Mouse (Mus musculus): Measurements from ENCODE around the gene Nxph4. TPM values are rescaled to one million over a fixed set of nuclear protein-coding genes. Genes with fewer than 3 reads are reported as not detected.

Gene Nxph4
- total RNA-seq, 4 experiments from 2014 or later, result 0.16 to 0.27 TPM; not detected in 2

DNA sequence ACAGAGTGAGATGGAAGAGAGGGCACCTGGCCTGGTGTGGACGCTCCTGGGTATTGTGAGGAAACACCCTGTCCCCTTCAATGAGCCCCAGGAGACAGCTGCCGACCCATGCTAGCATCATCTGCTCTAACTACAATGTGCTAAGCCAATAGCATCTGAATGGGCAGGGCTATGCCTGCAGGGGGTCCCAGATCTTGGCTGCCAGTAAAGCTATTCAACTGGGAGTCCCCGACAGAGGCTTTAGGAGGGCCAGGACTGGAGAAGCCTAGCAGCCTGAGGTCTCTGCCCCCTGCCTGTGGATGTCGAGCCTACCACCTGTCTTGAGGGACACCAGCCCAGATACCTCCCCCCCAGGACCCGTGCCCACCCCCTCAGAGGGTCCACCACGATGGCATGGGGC is 8.4 kb upstream of the Nxph4 start:
- DNase-seq (ENCODE audit: low spot score in 2 of 2), result no peak

DNA sequence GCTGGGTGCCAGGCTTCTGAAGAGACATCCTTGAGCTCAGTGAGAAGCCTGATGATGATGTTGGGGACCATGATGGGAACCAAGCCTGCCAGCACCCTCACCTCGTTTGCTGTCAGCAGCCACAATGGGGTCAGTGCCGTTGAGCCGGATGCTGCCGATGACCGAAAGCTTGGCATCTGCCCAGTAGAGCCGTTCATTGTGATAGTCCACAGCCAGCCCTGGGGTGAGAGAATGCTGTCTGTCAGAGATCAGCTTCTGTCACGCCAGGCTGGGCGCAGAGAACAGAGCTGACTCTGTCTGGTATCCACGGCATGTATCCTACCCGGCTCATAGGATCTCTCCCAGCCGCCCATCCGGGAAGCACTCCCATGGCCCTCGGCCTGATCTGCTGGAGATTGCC is 7.7 kb upstream of the Nxph4 start:
- DNase-seq (ENCODE audit: low spot score in 2 of 2), result no peak

DNA sequence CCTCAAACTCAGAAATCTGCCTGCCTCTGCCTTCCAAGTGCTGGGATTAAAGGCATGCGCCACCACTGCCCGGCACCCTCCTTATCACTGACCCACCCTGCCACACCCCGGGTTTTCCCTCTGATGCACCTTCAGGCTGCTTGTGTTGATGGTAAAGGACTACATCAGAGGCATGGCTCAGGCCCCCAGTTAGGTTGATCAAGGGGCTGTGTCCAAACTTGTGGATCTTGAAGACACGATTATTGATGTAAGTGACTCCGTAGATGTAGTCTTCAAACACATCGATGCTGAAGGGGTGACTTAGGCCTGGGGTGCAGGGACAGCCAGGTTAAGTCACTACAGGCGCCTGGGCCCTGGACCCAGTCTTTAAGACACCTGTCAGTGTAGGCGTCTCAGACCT is 7.2 kb upstream of the Nxph4 start:
- no peak for DNase-seq (ENCODE audit: low spot score in 2 of 2)

DNA sequence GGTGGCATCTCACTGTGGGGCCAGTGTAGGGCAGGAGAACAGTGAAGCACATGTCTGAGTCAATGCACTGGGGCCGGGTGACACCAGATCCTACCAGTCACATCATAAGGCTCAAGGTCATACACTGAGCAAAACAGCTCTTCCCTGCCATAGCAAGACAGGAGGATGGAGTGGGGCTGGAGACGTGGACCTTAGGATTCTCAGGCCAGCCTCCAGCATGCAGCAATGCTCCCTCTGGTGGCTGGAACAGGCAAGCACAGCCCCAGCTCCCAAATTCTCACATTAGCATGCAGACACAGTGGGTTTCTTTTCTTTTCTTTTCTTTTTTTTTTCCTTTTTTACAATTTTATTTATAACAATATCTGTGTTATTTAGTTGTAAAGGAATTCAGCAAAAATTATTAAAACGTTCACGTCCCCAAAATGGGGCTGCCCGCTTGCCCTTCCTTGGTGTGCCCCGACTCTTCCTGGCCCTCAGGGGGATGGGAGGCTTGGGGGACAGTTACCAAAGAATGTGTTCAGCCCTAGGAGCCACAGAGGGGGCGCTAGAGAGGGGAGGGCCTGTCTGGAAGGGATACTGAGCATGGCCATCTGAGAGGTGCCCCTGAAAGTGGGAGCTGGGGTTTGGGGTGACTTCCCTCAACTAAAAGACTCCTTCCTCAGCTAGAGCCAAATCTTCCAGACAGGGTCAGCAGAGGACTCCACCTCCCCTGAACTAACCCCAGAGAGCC is 3.7 kb upstream of the Nxph4 start:
- DNase-seq (ENCODE audit: low spot score in 2 of 2), result peak; percentile 66 to 69

DNA sequence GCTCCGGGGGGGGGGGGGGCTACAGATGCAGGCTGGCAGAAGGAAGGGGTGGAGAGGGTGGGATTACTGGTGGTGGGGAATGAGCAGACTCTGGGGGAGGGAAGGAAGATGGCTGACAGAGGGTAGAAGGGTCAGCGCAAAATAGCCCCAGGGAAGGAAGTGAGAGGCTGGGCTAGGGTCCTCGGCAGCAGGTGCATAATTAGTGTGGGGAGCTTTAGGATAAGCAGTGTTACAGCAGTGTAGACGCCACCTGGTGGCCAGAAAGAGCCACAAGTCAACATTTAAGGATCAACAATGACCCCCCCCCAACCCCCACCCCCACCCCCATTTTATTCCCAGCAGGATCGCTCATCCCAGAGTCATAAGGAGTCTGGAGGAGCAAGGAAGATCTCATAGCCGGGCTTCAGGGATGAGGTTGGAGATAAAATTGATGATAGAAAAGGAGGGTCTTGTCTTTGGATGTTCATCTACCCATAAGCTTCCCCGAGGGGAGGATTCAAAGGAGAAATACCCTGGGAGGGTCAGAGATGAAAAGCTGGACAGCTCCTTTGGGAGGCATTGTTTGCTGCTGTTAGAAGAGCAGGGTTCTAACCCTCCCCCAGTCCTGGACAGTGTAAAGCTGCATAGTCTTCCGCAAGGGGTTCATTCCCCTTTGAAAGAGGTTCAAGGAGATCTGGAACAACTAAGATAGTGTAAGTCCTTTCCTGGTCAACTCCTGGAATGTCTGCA is 2.4 kb upstream of the Nxph4 start:
- DNase-seq (ENCODE audit: low spot score in 2 of 2), result no peak

DNA sequence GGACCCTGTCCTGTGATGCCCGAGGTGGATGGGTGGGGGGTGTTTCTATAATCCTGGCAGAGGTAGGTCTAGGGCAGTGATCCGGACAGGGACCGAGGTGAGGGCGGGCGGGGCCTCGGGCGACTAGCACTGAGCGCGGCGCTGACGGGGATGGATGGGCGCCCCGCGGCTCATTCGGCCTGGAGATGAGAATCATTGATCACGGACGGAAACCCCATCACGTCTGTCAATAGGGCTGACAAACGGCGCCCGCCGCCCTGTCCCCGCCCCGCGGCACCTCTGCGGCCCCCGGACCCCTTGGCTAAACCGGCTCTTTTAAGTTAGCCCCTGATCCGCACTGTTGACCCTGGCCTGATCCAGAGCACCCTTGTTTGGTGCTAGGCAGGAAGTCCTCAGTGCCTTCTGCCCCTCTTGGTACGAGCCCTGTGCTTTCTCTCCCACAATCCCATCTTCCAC is 598 bp upstream of the Nxph4 start:
- no peak for DNase-seq (ENCODE audit: low spot score in 2 of 2)

DNA sequence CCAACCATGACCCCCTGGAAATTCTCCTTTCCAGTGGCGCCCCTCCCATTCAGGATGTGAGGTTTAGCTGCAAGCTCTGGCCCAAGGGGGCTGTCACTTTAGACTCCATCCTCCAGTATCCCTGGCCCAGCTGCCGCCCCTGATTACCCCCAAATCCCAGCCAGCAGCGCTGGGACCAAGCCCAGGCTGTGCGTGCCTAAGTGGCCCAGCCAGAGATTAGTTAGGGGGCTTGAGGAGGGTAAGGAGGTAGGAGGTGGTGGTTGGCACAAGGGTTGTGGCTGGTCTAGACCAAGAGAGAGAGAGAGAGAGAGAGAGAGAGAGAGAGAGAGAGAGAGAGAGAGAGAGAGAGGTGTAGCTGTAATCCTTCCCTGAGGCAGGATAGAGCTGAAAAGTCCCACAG is 2.8 kb downstream of the Nxph4 start:
- DNase-seq (ENCODE audit: low spot score in 2 of 2), result no peak

DNA sequence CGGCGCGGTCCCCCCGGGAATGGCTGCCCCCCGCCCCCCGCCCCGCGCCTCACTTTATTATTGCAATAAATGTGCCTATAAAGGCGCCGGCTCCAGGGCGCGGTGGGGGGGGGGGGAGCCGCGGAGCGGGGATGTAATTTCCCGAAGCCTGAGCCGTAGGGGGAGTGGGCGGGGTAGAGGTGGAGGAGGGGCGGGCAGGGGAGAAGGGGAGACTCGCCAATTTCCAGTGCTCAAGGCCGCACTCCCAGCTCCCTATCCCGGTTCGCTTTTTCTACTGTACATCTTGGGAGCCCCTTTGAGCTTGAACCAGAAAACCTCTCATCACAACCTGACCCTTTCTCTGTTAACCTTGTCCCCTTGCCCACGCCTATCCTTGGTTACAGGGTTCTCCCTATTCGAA is 3.4 kb downstream of the Nxph4 start:
- no peak for DNase-seq (ENCODE audit: low spot score in 2 of 2)

DNA sequence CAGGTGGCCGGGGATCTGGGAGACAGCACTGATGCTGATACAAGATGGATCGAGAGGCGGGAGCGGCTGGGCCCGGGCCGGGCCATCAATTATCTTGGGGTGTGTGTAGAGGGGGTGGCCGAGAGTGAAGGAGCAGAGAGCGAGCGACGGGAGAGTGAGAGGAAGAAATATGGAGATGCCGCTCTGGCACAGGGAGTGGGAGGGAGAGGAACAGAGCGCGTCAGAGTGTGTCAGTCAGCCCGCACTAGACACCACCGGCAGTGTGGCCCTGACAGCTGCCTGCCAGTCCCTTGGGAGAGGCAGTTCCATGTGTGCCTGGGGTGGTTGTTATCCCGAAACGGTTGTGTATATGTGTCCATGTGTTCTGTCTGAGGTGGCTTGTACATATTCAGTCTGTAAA is 6.9 kb downstream of the Nxph4 start:
- no peak for DNase-seq (ENCODE audit: low spot score in 2 of 2)

DNA sequence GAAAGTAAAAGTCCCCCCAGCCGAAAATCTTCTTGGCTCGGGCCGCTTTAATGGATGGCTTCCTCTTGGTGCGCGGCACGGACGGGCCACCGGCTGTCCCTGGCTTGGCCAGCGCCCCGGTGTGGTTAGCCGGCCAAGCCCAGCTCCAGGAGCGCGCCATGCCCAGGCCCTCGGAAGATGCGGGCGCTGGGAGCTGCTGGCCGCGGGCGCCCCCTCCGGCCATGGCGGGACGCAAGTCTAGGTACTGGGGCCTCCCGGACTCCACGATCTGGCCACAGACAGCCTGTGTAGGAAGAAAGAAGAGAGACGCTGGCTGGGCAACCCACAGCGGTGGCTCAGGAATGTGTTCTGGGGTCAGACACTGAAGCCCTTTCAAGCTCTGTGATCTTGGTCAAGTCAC is 7.7 kb downstream of the Nxph4 start:
- peak; percentile 58 to 61 for DNase-seq (ENCODE audit: low spot score in 2 of 2)

DNA sequence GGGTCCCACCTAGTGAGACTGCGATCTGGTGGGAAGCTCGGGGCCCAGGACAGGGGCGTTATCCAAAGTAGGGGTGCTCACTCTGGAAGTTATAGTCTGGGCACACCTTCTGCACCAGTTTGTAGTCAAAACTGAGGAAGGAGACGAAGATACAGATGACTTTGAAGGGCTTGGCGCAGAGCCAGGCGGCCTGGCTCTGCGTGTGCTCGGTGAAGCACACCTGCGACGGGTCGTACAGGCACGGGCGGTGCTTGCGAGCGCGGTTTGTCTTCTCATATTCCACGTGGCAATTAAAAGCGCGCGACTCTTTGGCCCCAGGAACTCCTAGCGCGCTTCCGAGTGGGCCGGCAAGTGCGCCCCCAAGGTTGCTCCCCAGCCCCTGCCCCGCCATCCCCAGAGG is 8.3 kb downstream of the Nxph4 start:
- DNase-seq (ENCODE audit: low spot score in 2 of 2), result no peak

DNA sequence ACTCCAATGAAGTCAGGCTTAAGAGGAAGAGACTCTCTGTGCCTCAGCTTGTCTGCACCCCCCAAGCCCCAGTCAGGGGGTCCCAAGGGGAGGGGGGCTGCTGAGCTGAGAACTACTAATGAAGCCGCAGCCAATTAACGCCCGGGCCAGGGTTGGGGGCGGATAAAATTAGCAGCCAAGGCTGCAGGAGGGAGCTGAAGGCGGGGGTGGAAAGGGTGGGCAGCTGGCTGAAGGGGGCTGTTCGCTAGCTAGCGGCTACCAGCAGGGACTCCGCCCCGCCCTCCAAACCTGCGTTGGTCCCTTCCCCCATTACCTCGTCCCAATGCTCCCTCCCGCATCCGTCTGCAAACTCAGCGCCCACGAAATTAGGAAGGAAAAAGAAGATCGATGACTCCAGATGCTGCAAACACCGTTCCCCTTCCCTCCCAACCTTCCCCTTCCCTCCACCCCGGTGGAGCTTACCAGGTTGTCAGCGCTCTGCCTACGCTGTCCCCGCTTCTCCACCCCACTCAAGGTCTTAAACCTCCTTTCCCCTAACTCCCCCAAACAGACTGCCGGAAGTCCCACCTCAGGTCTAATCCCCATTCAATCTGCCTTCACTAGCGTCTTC is 9.6 kb downstream of the Nxph4 start:
- no peak for DNase-seq (ENCODE audit: low spot score in 2 of 2)

DNA sequence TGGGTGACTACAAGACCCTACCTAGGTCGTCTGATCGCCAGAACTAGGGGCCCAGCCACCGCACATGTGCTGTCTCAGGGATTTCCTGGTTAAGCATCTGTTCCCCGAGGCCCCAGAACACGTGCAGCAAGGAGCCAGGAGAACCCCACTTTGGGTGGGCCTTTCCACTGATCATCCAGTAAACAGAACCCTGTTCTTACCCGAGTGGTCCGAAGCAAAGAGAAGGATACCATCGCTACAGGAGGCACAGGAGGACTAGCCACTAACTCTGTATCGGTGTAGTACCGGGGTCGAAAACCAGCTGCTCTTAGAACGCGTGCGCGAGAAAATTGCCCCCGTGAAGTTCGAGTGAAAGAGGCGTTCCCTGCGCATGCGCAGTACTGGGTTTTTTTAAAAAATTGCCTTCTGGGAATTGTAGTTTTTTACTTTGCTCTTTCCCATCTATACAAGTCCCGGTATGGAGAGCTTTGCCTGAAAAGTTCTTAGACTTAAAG is 12.2 kb downstream of the Nxph4 start, which contains the start of gene Shmt2:
TSS of gene Shmt2 (minus strand) at position 357 of the 494 bp plus-strand sequence.
- peak; percentile 74 to 75 for DNase-seq (ENCODE audit: low spot score in 2 of 2)

DNA sequence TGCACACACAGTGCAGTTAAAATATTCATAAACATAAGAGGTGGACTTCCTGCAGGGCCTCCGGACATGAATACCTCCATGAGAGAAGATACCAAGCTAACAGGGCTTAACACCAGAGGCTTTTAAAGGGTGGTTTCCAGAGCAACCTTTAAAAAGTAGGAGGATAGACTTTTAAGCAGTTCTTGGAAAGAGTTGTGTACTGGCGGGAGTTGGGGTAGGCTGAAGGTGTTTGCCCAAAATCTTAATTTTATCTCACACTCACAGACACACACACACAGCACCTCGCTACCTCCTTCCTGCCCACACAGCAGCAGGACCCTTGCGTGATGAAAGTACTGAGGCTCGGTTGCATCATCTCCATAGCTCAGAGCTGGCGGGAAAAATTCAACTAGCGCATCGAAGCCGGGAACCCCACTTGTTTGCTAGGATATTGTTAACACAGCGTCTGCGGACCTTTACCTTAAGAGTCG is 12.7 kb downstream of the Nxph4 start:
- no peak for DNase-seq (ENCODE audit: low spot score in 2 of 2)

DNA sequence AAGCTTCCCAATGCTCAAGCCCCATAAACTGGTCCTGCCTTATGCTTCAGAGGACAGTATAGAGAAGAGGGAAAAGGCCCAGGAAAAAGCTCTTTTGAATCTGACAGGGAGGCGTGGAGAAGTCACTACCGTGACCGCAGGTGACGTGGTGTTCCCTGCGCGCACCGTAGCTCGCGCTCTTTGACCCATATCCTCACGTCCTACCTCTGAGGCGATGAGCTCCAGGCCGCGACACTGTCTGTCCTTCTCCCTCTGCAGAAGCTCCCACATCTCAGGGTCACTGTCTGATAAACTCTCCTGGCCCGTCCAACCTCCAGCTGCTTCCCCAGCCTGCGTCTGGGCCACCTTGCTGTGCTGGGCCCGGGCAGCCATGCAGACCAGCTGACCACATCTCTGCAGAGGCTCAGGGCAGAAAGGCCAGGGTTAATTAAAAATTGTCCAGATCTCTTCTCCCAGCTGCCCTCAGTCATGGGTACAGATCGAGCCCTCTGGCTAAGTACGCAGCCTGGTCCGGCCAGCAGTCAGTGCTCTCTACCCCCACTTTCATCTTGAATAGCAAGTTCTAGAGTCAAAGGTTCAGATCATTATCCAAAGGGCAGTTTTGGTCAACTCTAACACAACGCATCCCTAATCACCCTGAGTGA is 13.5 kb downstream of the Nxph4 start:
- no peak for DNase-seq (ENCODE audit: low spot score in 2 of 2)

DNA sequence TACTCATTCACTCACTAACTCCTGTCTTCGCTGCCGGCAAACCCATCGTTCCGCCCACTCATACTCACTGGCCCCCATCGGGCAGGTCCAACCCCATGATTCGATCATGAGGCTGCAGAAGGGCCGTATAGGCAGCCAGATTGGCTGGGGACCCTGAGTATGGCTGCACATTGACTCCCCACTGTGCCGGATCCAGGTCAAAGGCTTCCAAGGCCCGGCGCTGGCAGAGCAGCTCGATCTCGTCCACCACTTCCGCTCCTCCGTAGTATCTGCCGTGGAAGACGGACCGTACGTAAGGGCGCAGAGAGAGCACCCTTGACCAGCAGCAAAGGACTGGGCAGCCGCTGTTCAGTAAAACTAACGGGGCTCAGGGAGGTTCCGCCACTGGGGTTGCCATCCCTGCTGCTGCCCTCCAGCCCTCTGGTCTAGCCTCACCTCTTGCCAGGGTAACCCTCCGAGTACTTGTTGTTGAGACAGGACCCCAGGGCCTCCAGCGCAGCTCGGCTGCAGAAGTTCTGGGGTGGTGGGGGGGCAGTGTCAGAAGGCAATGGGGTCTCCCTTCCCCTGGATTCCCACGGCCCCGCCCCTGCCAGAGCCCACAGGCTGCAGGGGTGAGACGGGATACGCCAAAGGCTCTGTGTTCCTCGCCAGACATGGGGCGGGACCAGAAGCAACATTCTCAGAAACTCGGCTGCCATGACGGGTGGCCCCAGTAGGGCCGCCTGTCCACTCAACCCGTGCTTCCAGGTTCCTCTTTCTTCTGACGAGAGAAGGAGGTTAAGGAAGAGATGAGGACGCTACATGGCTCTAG is 14.3 kb downstream of the Nxph4 start:
- no peak for DNase-seq (ENCODE audit: low spot score in 2 of 2)

DNA sequence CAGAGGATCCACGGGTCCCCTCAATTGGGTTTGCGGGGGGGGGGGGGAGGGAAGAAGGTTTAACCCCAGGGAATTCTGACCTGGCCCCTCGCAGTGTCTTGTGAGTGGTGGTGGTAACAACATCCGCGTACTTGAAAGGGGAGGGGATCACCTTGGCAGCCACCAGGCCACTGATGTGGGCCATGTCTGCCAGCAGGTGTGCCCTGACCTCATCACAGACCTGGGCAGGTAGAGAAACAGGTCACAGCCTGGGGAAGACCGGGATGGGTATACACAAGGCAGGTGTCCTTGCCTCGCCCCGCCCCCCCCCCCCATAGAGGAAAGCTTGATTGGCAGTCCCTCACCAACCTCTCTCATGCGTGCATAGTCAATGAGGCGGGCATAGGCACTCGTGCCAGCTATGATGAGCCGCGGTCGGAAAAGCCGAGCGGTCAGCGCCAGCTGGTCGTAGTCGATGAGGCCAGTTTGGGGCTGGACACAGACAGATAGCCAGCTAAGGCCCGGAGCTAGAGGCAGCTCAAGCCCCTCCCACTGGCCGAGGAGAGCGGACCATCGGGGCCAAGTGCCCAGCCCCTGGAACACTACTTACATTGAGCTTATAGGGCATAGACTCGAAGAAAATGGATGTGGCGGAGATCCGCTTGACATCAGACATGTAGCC is 15.2 kb downstream of the Nxph4 start:
- no peak for DNase-seq (ENCODE audit: low spot score in 2 of 2)

DNA sequence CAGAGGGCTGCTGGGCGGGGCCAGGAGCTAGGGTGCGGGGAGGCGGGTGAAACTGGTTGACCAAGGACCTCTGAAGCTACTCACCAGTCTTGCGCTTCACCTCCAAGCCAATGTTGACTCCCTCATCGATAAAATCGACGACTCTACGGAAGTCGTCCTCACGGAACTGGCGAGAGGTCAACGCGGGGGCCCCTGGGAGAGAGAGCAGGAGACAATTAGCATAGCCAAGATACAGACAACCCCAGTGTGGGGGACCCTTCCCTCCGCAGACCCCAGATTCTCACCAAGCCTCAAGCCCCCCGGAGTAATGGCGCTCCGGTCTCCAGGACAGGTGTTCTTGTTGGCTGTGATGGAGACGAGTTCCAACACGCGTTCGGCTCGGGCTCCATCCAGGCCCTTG is 16.4 kb downstream of the Nxph4 start:
- DNase-seq (ENCODE audit: low spot score in 2 of 2), result no peak

DNA sequence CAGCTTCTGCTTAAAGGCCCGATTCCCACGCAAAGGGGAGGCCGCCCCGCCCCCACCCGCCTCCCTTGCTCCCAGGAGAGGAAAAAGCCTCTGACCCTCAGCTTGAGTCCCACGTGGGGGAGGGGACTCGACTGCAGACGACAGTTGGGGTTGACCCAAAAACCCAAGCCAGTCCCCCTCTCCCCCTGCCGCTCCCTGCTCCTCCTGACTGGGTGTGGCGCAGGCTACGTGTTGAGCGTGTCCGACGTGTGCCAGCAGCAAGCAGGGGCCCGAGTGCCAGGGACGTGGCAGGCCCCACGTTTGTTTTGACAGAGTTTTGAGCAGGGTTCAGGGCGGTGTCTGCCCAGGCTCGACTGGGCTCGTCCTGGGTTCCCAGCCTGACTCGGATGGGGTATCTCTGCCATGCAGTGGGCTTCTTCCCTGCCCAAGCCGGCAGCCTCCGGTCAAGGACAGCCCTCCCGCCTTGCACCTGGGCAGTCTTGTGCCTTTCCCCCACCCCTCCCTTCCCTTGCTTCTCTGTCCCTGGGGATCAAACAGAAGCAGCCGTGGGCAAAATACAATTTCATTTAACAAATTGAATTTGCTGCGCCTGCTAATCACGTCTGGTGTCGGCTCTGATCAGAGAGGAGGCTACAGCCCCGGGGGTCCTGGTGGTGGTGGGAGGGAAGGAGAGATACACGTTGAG is 17.6 kb downstream of the Nxph4 start:
- no peak for DNase-seq (ENCODE audit: low spot score in 2 of 2)

DNA sequence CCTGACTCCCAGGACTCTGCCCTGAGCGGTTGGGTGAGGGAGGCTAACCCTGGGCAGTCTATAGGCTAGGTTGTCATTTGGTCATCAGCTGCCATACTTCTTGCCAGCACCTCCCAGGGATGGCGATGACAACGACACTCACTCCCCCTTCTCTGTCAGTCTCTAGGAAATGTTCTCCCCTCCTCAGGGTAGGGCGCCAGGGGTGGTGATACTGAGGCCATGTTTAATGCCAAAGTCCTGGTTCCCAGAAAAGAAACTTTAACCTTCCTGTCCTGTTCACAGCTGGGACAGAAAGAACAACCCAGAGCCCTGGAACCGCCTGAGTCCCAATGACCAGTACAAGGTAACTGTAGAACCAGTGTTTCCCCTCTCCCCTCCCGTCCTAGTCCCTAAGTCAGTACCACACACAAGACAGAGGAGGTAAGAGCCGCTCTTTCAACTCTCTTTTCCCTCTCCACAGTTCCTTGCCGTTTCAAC is 18.3 kb downstream of the Nxph4 start:
- no peak for DNase-seq (ENCODE audit: low spot score in 2 of 2)
